Mouse (Mus musculus): ENCODE measurements at regions not wholly inside any gene's neighbourhood (a gene's known extent, or its start where the extent isn't known, plus 50 kb on each side); places are given as distances from the start of the nearest gene placed in this dataset.
"Not testable (repeated sequence)": the region's sequence is repeated elsewhere in the genome, so short reads cannot be mapped to it uniquely, and the experiment has no call there.

- H3K36me3 ChIP-seq = no peaks in the 10 kb centered on the region
- WGBS = 51% methylated on average over 5 of the region's 5 CpGs
- H3K27me3 ChIP-seq = no peaks in the 10 kb centered on the region
- H3K9ac ChIP-seq = no peak overlapping the region
- H3K4me1 ChIP-seq = 0 out of 2 replicates have a peak, but pooled peaks cover 2% of the 10 kb centered on the region
- no peaks in the 10 kb centered on the region for H3K9me3 ChIP-seq
- ATAC-seq (ENCODE audit: insufficient number of reproducible peaks, low FRiP score, low TSS enrichment, low read depth) = no peak
- no peak overlapping the region for H3K27ac ChIP-seq
- no peak overlapping the region for H3K4me3 ChIP-seq
- H3K4me2 ChIP-seq = no peak overlapping the region
Observed at GRCm38 (mm10) chr17:4881473-4881872, 112.7 kb upstream of the Arid1b start.

- ATAC-seq (ENCODE audit: insufficient number of reproducible peaks, low FRiP score, low TSS enrichment, low read depth) = no peak
- Histone ChIP-seq H3K9ac (no peak overlapping the region), H3K9me3 (no peaks in the 10 kb centered on the region), H3K27me3 (no peaks in the 10 kb centered on the region), H3K36me3 (no peaks in the 10 kb centered on the region), H3K4me1 (no peaks in the 10 kb centered on the region), H3K27ac (no peak overlapping the region), H3K4me2 (no peak overlapping the region), H3K4me3 (no peak overlapping the region)
- WGBS = 83% methylated on average over 2 of the region's 2 CpGs
Observed at GRCm38 (mm10) chr17:4884083-4884482, 110.0 kb upstream of the Arid1b start.

- H3K4me3 ChIP-seq = no peak overlapping the region
Observed at GRCm38 (mm10) chr17:4884761-4885160, 109.4 kb upstream of the Arid1b start.

GRCm38 (mm10) chr17:4887331-4887730, 106.8 kb upstream of the Arid1b start:
- not testable (repeated sequence) for ATAC-seq (ENCODE audit: insufficient number of reproducible peaks, low FRiP score, low TSS enrichment, low read depth); H3K4me3 ChIP-seq; H3K27ac ChIP-seq; H3K9ac ChIP-seq; H3K4me1 ChIP-seq; H3K9me3 ChIP-seq; H3K4me2 ChIP-seq; H3K27me3 ChIP-seq; H3K36me3 ChIP-seq
- WGBS = 85% methylated on average over 12 of the region's 12 CpGs

More at GRCm38 (mm10) chr17:4884761-4885160, 109.4 kb upstream of the Arid1b start:
- H3K4me1 ChIP-seq = no peaks in the 10 kb centered on the region
- no peak overlapping the region for H3K27ac ChIP-seq
- no peaks in the 10 kb centered on the region for H3K9me3 ChIP-seq
- H3K27me3 ChIP-seq = no peaks in the 10 kb centered on the region
- 74% methylated on average over 3 of the region's 3 CpGs for WGBS
- H3K9ac ChIP-seq = no peak overlapping the region
- H3K36me3 ChIP-seq = no peaks in the 10 kb centered on the region
- no peak for ATAC-seq (ENCODE audit: insufficient number of reproducible peaks, low FRiP score, low TSS enrichment, low read depth)
- no peak overlapping the region for H3K4me2 ChIP-seq

GRCm38 (mm10) chr17:4889577-4889976, 104.6 kb upstream of the Arid1b start:
- Histone ChIP-seq H3K9ac (no peak overlapping the region), H3K36me3 (no peaks in the 10 kb centered on the region), H3K27ac (no peak overlapping the region), H3K4me2 (no peak overlapping the region), H3K4me1 (no peaks in the 10 kb centered on the region), H3K27me3 (no peaks in the 10 kb centered on the region), H3K9me3 (no peaks in the 10 kb centered on the region), H3K4me3 (no peak overlapping the region)
- no peak for ATAC-seq (ENCODE audit: insufficient number of reproducible peaks, low FRiP score, low TSS enrichment, low read depth)
- WGBS = 63% methylated on average over 2 of the region's 2 CpGs

GRCm38 (mm10) chr17:4890131-4890530, 104.0 kb upstream of the Arid1b start:
- no peaks in the 10 kb centered on the region for H3K27me3 ChIP-seq
- H3K27ac ChIP-seq = no peak overlapping the region
- ATAC-seq (ENCODE audit: insufficient number of reproducible peaks, low FRiP score, low TSS enrichment, low read depth) = no peak
- no peaks in the 10 kb centered on the region for H3K36me3 ChIP-seq
- H3K4me1 ChIP-seq = no peaks in the 10 kb centered on the region
- H3K4me3 ChIP-seq = no peak overlapping the region
- WGBS = 77% methylated on average over 1 of the region's 1 CpGs
- no peak overlapping the region for H3K9ac ChIP-seq
- no peak overlapping the region for H3K4me2 ChIP-seq
- H3K9me3 ChIP-seq = no peaks in the 10 kb centered on the region

DNA sequence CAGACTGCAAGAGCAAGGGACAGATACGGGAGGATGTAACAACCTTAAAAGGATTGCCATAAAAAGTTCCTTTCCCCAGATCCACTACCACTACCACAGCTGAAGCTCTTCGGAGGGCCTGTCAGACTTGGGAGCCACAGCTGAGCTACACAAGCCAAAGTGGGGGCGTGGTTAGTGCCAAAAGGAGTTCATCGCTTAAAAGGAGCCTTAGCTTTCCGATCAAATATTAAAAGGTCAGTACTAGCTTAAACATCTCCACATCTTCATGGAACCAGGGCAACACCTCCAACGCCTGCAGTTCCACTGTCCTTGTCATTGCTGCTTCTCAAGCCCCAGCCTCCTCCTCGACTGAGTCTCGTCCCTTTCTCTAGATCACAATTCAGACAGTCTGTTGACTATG, 102.6 kb upstream of the Arid1b start:
- WGBS = 88% methylated on average over 8 of the region's 8 CpGs
- H3K4me2 ChIP-seq = no peak overlapping the region
- H3K4me3 ChIP-seq = no peak overlapping the region
- no peaks in the 10 kb centered on the region for H3K4me1 ChIP-seq
- H3K9me3 ChIP-seq = no peaks in the 10 kb centered on the region
- ATAC-seq (ENCODE audit: insufficient number of reproducible peaks, low FRiP score, low TSS enrichment, low read depth) = no peak
- no peaks in the 10 kb centered on the region for H3K27me3 ChIP-seq
- H3K27ac ChIP-seq = no peak overlapping the region
- H3K9ac ChIP-seq = no peak overlapping the region
- H3K36me3 ChIP-seq = no peaks in the 10 kb centered on the region

DNA sequence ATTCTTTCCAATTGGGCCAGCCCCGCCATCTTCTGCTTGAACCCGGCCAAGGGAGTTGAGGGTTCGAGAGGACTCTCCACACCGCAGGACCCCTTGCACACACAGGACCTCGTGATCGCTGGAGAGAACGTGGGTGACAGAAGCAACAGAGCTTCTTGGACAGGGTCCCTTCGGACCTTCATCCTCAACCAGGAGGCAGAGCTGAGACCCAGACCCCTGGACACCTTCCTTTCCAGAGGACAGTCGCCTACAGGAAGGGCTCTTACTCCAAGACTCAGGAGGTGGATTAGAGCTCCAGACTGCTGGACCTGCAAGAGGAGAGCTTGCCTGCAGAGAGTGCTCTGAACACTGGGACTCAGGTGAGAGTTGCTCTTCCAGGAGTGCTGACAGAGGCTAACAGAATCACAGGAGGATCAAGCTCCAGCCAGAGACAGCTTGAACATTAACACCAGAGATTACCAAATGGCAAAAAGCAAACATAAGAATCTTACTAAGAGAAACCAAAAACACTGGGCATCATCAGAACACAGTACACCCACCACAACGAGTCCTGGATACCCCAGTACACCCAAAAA, 99.3 kb upstream of the Arid1b start:
- not testable (repeated sequence) for H3K27me3 ChIP-seq; H3K9me3 ChIP-seq; H3K4me1 ChIP-seq; H3K27ac ChIP-seq; H3K9ac ChIP-seq; H3K36me3 ChIP-seq; H3K4me3 ChIP-seq; H3K4me2 ChIP-seq; ATAC-seq (ENCODE audit: insufficient number of reproducible peaks, low FRiP score, low TSS enrichment, low read depth)
- WGBS = 90% methylated on average over 10 of the region's 10 CpGs

DNA sequence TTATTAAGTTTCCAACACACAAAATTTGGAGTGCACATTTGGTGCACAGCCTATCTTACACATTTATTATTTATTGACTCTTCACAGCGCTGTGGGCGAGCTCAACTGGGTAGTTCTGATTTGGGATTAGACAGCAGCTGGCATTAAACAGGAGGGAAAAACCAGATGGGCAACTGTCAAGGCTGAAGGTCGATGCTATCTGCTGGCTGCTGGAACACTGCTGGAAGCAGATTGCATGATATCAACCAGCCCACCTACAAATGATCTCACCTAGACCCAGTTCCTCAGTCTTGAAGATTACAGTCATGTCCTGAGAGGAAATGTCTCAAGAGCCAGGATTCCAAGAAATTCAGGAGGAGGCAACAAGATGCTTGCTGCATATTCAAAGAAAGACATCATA, 91.0 kb upstream of the Arid1b start:
- no peak overlapping the region for H3K27ac ChIP-seq
- no peak overlapping the region for H3K4me3 ChIP-seq
- H3K9me3 ChIP-seq = no peaks in the 10 kb centered on the region
- no peak for ATAC-seq (ENCODE audit: insufficient number of reproducible peaks, low FRiP score, low TSS enrichment, low read depth)
- no peaks in the 10 kb centered on the region for H3K27me3 ChIP-seq
- H3K4me1 ChIP-seq = peaks cover 7% of the 10 kb centered on the region; the same call in 1 of the 2 replicates
- no peak overlapping the region for H3K9ac ChIP-seq
- WGBS = 56% methylated on average over 3 of the region's 3 CpGs
- H3K36me3 ChIP-seq = no peaks in the 10 kb centered on the region
- H3K4me2 ChIP-seq = no peak overlapping the region

DNA sequence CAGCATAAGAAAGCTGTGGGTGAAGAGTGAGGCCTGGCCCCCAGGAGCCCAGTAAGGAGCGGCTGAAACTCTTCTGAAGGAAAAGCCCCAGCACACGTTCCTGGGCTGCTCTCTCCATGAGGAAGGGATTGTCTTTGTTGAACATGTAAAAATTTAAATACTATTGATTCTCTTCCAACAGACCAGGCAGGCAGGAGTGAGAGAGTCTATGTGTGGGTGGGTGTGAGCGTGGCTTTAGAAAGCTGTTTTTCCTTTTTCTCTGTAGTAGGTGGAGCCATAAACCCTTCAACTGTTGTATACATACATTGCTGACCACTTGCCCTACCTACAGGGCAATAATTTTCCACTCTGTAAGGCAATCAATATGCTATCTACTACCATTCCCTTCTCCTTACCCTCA, 87.6 kb upstream of the Arid1b start:
- H3K4me1 ChIP-seq = peaks cover 14% of the 10 kb centered on the region
- 29% methylated on average over 3 of the region's 3 CpGs for WGBS
- peak overlapping the region; percentile 98 for H3K27ac ChIP-seq
- H3K9ac ChIP-seq = no peak overlapping the region
- no peak overlapping the region for H3K4me3 ChIP-seq
- no peak overlapping the region for H3K4me2 ChIP-seq
- H3K27me3 ChIP-seq = no peaks in the 10 kb centered on the region
- no peak for ATAC-seq (ENCODE audit: insufficient number of reproducible peaks, low FRiP score, low TSS enrichment, low read depth)
- H3K36me3 ChIP-seq = no peaks in the 10 kb centered on the region
- H3K9me3 ChIP-seq = no peaks in the 10 kb centered on the region

DNA sequence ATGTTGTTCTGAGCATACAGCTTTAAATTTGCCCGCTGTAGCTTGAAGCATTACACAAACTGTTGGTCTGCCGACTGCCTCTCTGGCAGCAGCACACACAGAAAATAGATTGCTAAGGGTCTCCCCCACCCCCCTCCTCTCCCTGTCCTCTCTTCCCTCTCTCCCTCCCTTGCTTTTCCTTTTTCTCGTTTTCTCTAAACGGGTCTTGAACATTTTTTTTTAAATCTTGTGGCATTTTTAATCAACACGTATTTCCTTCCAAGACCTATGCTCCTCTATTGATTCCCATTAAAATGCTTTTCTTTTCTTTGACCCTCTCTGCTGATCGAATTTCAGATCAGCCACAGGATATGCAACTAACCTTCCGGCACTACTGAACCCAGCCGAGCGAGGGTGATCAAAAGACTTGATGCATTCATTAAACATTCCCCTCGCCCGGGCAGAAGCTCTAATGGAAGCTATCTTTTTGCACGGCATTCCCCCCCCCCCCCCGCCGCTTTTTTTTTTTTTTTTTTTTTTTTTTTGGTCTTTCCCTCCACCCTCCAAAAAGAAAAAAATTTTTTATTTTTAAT, 86.9 kb upstream of the Arid1b start:
- H3K4me3 ChIP-seq = peak overlapping the region; percentile 56
- H3K4me2 ChIP-seq = peak overlapping the region; percentile 62
- H3K27ac ChIP-seq = peak overlapping the region; percentile 98
- H3K9ac ChIP-seq = no peak overlapping the region
- H3K27me3 ChIP-seq = no peaks in the 10 kb centered on the region
- H3K4me1 ChIP-seq = peaks cover 14% of the 10 kb centered on the region
- no peaks in the 10 kb centered on the region for H3K36me3 ChIP-seq
- WGBS = under 1% methylated on average over 14 of the region's 14 CpGs
- no peak for ATAC-seq (ENCODE audit: insufficient number of reproducible peaks, low FRiP score, low TSS enrichment, low read depth)
- H3K9me3 ChIP-seq = no peaks in the 10 kb centered on the region

DNA sequence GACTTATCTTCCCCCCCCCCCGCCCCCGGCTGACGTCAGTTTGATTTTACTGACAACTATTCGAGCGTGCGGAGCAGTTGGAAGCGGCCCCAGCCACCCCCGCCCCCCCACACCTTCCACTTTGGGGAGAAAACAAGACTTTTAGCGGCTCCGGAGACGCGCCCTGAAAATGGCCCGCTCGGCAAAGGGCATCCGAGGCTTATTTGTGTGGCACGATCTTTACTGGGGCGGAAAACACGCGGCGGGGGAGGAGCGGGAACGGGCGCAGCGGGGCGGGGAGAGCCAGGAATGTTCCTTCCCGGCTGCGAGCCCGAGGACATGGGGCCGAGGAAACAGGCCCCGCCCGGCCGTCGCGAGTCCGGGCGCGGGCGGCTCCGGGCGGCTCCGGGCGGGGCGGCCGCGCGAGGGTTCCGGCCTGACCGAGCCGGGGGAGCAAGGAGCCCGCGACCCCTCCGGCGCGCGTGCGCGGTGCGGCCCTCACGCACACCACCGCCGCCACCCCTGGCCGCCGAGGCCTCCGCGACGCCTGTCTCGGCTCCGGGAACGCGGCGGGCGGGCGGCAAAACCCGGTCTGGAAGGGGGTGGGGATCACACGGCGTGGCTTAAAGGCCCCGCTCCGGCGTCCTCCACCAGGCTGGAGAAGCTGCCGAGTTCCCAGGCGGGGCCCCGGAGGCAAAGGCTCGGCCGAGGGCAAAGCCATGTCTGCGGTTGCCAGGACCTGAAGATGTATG, 86.1 kb upstream of the Arid1b start:
- Histone ChIP-seq H3K27ac (peak overlapping the region; percentile 98), H3K9ac (peak overlapping the region; percentile 68), H3K9me3 (no peaks in the 10 kb centered on the region), H3K36me3 (no peaks in the 10 kb centered on the region), H3K4me2 (peak overlapping the region; percentile 62), H3K27me3 (no peaks in the 10 kb centered on the region), H3K4me3 (peak overlapping the region; percentile 56), H3K4me1 (peaks cover 14% of the 10 kb centered on the region)
- ATAC-seq (ENCODE audit: insufficient number of reproducible peaks, low FRiP score, low TSS enrichment, low read depth) = peak; percentile 92
- under 1% methylated on average over 85 of the region's 85 CpGs for WGBS
